Mouse (Mus musculus) liver, embryonic 15.5 days (tissue): ENCODE measurements at regions not wholly inside any gene's neighbourhood (a gene's known extent, or its start where the extent isn't known, plus 50 kb on each side); places are given as distances from the start of the nearest gene placed in this dataset.

Experiments used
- ATAC-seq: fragments of 200-750 bp; cut with Nextera tagmentation; 2 replicates; pipeline ENCODE4 v1.8.0; 2017; ENCODE audit warnings: moderate number of reproducible peaks, mild to moderate bottlenecking, moderate library complexity; ENCODE audit not compliant: insufficient read depth
- H3K27ac ChIP-seq: fragments of 300-500 bp; sonication (generic); replicated peaks from 2 replicates; pipeline ENCODE4 v1.5.1; 2015; ENCODE audit warnings: mild to moderate bottlenecking, inconsistent platforms
- H3K27me3 ChIP-seq: fragments of 300-500 bp; sonication (generic); 2 replicates; pipeline ENCODE4 v1.6.1; 2015; ENCODE audit warnings: mild to moderate bottlenecking, inconsistent platforms
- H3K36me3 ChIP-seq: fragments of 300-500 bp; sonication (generic); replicated peaks from 2 replicates; pipeline ENCODE4 v1.6.1; 2015; ENCODE audit warnings: moderate library complexity, mild to moderate bottlenecking, inconsistent platforms
- H3K4me1 ChIP-seq: fragments of 300-500 bp; sonication (generic); replicated peaks from 2 replicates; pipeline ENCODE4 v1.6.1; 2015; ENCODE audit warnings: inconsistent platforms
- H3K4me2 ChIP-seq: fragments of 300-500 bp; sonication (generic); 2 replicates; pipeline ENCODE4 v1.6.1; 2015; ENCODE audit warnings: moderate library complexity, mild to moderate bottlenecking, inconsistent platforms
- H3K4me3 ChIP-seq: fragments of 300-500 bp; sonication (generic); replicated peaks from 2 replicates; pipeline ENCODE4 v1.5.1; 2015; ENCODE audit warnings: mild to moderate bottlenecking, inconsistent platforms
- H3K9ac ChIP-seq: fragments of 300-500 bp; sonication (generic); 2 replicates; pipeline ENCODE4 v1.6.1; 2015; ENCODE audit warnings: moderate library complexity, mild to moderate bottlenecking, inconsistent platforms
- H3K9me3 ChIP-seq: fragments of 300-500 bp; sonication (generic); replicated peaks from 2 replicates; pipeline ENCODE4 v1.6.1; 2016; ENCODE audit warnings: inconsistent platforms
- WGBS: fragments of 180-500 bp; shearing (Covaris S2); methylation state at CpG from one replicate; pipeline ENCODE4 v1.1.7; 2015; ENCODE audit warnings: mixed read lengths; ENCODE audit not compliant: insufficient replicate concordance; 5-methylcytosine and 5-hydroxymethylcytosine counted together

- Histone ChIP-seq H3K9me3 (no peaks in the 10 kb centered on the region), H3K4me2 (no peak overlapping the region), H3K4me3 (no peak overlapping the region), H3K4me1 (no peaks in the 10 kb centered on the region), H3K27ac (no peak overlapping the region), H3K9ac (no peak overlapping the region), H3K27me3 (no peaks in the 10 kb centered on the region), H3K36me3 (no peaks in the 10 kb centered on the region)
- 46% methylated on average over 4 of the region's 4 CpGs for WGBS
- ATAC-seq = no peak
These were observed 1299.3 kb downstream of the Zfp704 start for GRCm38 (mm10) chr3:8310379-8311128.

- 56% methylated on average over 3 of the region's 3 CpGs for WGBS
These were observed 1302.6 kb downstream of the Zfp704 start for GRCm38 (mm10) chr3:8307296-8307695.

DNA sequence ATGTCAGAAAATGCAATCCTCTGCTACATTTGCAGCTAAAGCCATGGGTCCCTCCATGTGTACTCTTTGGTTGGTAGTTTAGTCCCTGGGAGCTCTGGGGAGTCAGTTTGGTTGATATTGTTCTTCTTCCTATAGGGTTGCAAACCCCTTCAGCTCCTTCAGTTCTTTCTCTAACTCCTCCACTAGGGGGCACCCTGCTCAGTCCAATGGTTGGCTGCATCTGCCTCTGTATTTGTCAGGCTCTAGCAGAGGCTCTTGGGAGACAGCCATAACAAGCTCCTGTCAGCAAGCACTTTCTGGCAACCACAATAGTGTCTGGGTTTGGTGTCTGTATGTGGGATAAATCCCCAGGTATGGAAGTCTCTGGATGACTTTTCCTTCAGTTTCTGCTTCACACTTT, 1305.1 kb downstream of the Zfp704 start:
- Histone ChIP-seq H3K9me3 (no peaks in the 10 kb centered on the region), H3K9ac (no peak overlapping the region), H3K4me2 (no peak overlapping the region), H3K27me3 (no peaks in the 10 kb centered on the region), H3K4me1 (no peaks in the 10 kb centered on the region), H3K4me3 (no peak overlapping the region), H3K27ac (no peak overlapping the region), H3K36me3 (no peaks in the 10 kb centered on the region)
- no peak for ATAC-seq

More at GRCm38 (mm10) chr3:8307296-8307695, 1302.6 kb downstream of the Zfp704 start:
- Histone ChIP-seq H3K27ac (no peak overlapping the region), H3K9me3 (no peaks in the 10 kb centered on the region), H3K27me3 (no peaks in the 10 kb centered on the region), H3K4me3 (no peak overlapping the region), H3K4me2 (no peak overlapping the region), H3K4me1 (no peaks in the 10 kb centered on the region), H3K9ac (no peak overlapping the region), H3K36me3 (no peaks in the 10 kb centered on the region)
- no peak for ATAC-seq

GRCm38 (mm10) chr3:8293036-8293435, 1316.8 kb downstream of the Zfp704 start:
- Histone ChIP-seq H3K4me3 (no peak overlapping the region), H3K9ac (no peak overlapping the region), H3K9me3 (no peaks in the 10 kb centered on the region), H3K27ac (no peak overlapping the region), H3K4me1 (no peaks in the 10 kb centered on the region), H3K36me3 (no peaks in the 10 kb centered on the region), H3K27me3 (no peaks in the 10 kb centered on the region), H3K4me2 (no peak overlapping the region)
- ATAC-seq = no peak
- 40% methylated on average over 1 of the region's 1 CpGs for WGBS

DNA sequence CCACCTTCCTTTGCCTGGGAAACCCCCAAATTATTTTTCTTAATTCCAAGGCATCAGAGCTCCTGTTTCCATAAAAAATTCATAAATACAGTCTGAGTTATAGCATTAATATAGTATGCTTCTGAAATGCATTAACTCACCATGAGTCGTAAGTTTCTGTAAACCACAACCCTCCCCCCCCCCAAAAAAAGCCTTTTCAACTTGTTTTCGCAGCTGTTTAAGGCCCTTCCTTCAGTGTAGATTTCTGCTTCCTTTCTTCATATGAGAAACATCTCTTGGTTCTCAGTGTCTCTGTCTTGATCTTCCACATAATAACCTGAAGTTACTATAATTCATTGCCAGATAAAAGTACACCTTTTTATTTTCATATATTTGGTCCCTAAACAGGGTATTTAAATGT, 1320.3 kb downstream of the Zfp704 start:
- Histone ChIP-seq H3K27ac (no peak overlapping the region), H3K4me3 (no peak overlapping the region), H3K4me1 (no peaks in the 10 kb centered on the region), H3K27me3 (no peaks in the 10 kb centered on the region), H3K36me3 (no peaks in the 10 kb centered on the region), H3K9ac (no peak overlapping the region), H3K4me2 (no peak overlapping the region), H3K9me3 (no peaks in the 10 kb centered on the region)
- WGBS = 41% methylated on average over 2 of the region's 2 CpGs
- no peak for ATAC-seq

DNA sequence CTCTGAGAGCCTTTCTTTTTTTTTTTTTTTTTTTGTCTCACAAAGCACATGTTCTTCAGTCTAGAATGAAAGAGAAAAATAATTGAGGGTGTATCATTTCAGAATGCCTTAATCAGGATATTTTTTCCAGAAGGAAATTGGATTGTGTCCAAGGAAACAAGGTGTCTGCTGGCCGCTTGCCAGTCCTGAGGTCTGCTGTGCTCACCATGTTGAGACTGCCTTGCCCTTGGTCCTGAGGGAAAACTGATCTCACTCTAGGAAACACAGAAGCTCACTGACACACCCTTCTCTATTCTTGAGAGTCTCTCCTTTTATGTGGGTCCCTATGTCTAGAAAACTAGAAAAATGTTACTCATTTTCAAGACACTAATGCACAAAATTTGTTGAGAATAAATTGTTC, 1321.4 kb downstream of the Zfp704 start:
- Histone ChIP-seq H3K4me1 (no peaks in the 10 kb centered on the region), H3K9me3 (no peaks in the 10 kb centered on the region), H3K4me3 (no peak overlapping the region), H3K27ac (no peak overlapping the region), H3K4me2 (no peak overlapping the region), H3K27me3 (no peaks in the 10 kb centered on the region), H3K36me3 (no peaks in the 10 kb centered on the region), H3K9ac (no peak overlapping the region)
- no peak for ATAC-seq
- WGBS = 43% methylated on average over 1 of the region's 1 CpGs

DNA sequence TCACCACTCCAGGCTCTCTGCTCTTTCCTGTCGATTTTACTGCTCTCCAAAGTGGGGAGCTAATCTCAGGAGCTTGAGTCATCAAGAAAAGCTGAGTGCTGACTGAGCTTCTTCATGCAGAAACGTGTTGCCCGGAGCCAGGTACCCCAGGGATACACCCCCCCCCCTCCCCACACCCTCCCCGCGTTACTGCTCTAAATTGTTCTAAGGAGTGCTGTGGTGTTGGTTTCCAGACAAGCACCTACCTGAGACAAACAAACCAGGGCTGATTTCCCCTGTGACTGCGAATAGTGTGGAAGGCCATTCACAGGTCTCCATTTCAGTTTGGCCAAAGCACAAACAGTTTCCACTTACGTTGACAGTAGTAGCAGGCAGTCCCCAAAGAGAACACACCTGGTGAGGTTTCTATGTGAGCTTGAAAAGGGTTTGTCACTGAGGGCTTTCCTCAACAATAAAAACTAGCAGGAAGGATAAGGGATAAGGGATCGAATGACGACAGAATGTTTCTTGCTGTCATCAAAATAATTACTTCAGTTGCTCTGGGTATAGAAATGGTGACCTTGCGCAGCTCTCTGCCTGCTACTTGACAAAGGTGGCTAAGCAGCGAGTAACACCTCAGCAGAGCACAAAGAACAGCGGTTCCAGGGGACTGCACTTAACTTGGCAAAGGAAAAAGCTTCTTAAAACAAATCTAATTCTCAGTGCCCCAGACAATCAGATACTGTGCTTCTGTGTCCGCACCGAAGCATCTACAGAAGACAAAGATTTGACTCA, 1325.0 kb downstream of the Zfp704 start:
- no peaks in the 10 kb centered on the region for H3K36me3 ChIP-seq
- no peaks in the 10 kb centered on the region for H3K9me3 ChIP-seq
- no peak overlapping the region for H3K4me3 ChIP-seq
- 58% methylated on average over 14 of the region's 14 CpGs for WGBS
- no peak overlapping the region for H3K27ac ChIP-seq
- no peaks in the 10 kb centered on the region for H3K27me3 ChIP-seq
- no peak for ATAC-seq
- H3K4me1 ChIP-seq = no peaks in the 10 kb centered on the region
- no peak overlapping the region for H3K4me2 ChIP-seq
- no peak overlapping the region for H3K9ac ChIP-seq

GRCm38 (mm10) chr3:8282411-8282810, 1327.5 kb downstream of the Zfp704 start:
- no peaks in the 10 kb centered on the region for H3K27me3 ChIP-seq
- no peaks in the 10 kb centered on the region for H3K4me1 ChIP-seq
- H3K4me2 ChIP-seq = no peak overlapping the region
- H3K27ac ChIP-seq = no peak overlapping the region
- no peaks in the 10 kb centered on the region for H3K9me3 ChIP-seq
- no peaks in the 10 kb centered on the region for H3K36me3 ChIP-seq
- no peak for ATAC-seq
- 56% methylated on average over 2 of the region's 2 CpGs for WGBS
- H3K9ac ChIP-seq = no peak overlapping the region
- H3K4me3 ChIP-seq = no peak overlapping the region

- Histone ChIP-seq H3K27me3 (no peaks in the 10 kb centered on the region), H3K4me2 (no peak overlapping the region), H3K9me3 (no peaks in the 10 kb centered on the region), H3K4me1 (no peaks in the 10 kb centered on the region), H3K4me3 (no peak overlapping the region), H3K27ac (no peak overlapping the region), H3K9ac (no peak overlapping the region), H3K36me3 (no peaks in the 10 kb centered on the region)
- ATAC-seq = no peak
- 40% methylated on average over 1 of the region's 1 CpGs for WGBS
These were observed 1333.2 kb downstream of the Zfp704 start for GRCm38 (mm10) chr3:8276661-8277060.

- Histone ChIP-seq H3K27me3 (no peaks in the 10 kb centered on the region), H3K9ac (no peak overlapping the region), H3K4me2 (no peak overlapping the region), H3K4me1 (no peaks in the 10 kb centered on the region), H3K36me3 (no peaks in the 10 kb centered on the region), H3K9me3 (no peaks in the 10 kb centered on the region), H3K27ac (no peak overlapping the region), H3K4me3 (no peak overlapping the region)
- 45% methylated on average over 3 of the region's 3 CpGs for WGBS
- no peak for ATAC-seq
These were observed 1339.0 kb downstream of the Zfp704 start for GRCm38 (mm10) chr3:8270935-8271298.

- 37% methylated on average over 1 of the region's 1 CpGs for WGBS
- H3K9ac ChIP-seq = no peak overlapping the region
- H3K36me3 ChIP-seq = no peaks in the 10 kb centered on the region
- no peak overlapping the region for H3K27ac ChIP-seq
- no peaks in the 10 kb centered on the region for H3K27me3 ChIP-seq
- H3K4me2 ChIP-seq = no peak overlapping the region
- no peak overlapping the region for H3K4me3 ChIP-seq
- H3K9me3 ChIP-seq = no peaks in the 10 kb centered on the region
- no peaks in the 10 kb centered on the region for H3K4me1 ChIP-seq
- ATAC-seq = no peak
These were observed 1339.6 kb downstream of the Zfp704 start for GRCm38 (mm10) chr3:8270009-8270934.
